Mouse (Mus musculus) lung, postnatal 0 days (tissue): ENCODE measurements around the gene Nsf.

Experiments used
- CTCF ChIP-seq: IDR thresholded peaks from 2 replicates; pipeline ENCODE4 v1.5.1; 2016; ENCODE audit warnings: antibody characterized with exemption, mild to moderate bottlenecking
- EP300 ChIP-seq: IDR thresholded peaks from 2 replicates; pipeline ENCODE4 v1.6.1; 2016; ENCODE audit warnings: antibody characterized with exemption, mild to moderate bottlenecking, control low read depth

GRCm38 (mm10) chr11:103915686-103916085 is 38.2 kb downstream of the Nsf start:
- TF ChIP-seq EP300 (no peak), CTCF (no peak)
